Mouse (Mus musculus) hindbrain, postnatal 0 days (tissue): ENCODE results near the gene E130208F15Rik. TPM values are rescaled to one million over a fixed set of nuclear protein-coding genes. Genes with fewer than 3 reads are reported as not detected.

Source experiments
- ATAC-seq: fragments of 200-750 bp; cut with Nextera tagmentation; 2 replicates; pipeline ENCODE4 v1.8.0; 2017; ENCODE audit warnings: mild to moderate bottlenecking, moderate TSS enrichment, moderate library complexity
- DNase-seq: peaks from one replicate; pipeline ENCODE4 v3.0.0-alpha.2; 2015; ENCODE audit warnings: low spot score
- H3K27ac ChIP-seq: fragments of 300-500 bp; sonication (generic); 2 replicates; pipeline ENCODE4 v1.5.1; 2014; ENCODE audit warnings: mild to moderate bottlenecking
- H3K27me3 ChIP-seq: fragments of 300-500 bp; sonication (generic); 2 replicates; pipeline ENCODE4 v1.6.1; 2014; ENCODE audit warnings: low read length, mixed read lengths; ENCODE audit not compliant: insufficient read depth
- H3K36me3 ChIP-seq: fragments of 300-500 bp; sonication (generic); 2 replicates; pipeline ENCODE4 v1.6.1; 2014; ENCODE audit warnings: low read length, mixed read lengths; ENCODE audit not compliant: insufficient read depth
- H3K4me1 ChIP-seq: fragments of 300-500 bp; sonication (generic); 2 replicates; pipeline ENCODE4 v1.6.1; 2014; ENCODE audit warnings: antibody characterized with exemption, low read length, mixed read lengths; ENCODE audit not compliant: insufficient read depth
- H3K4me2 ChIP-seq: fragments of 300-500 bp; sonication (generic); 2 replicates; pipeline ENCODE4 v1.6.1; 2014; ENCODE audit warnings: low read depth, mild to moderate bottlenecking, low read length, moderate library complexity, mixed read lengths
- H3K4me3 ChIP-seq: fragments of 300-500 bp; sonication (generic); 2 replicates; pipeline ENCODE4 v1.5.1; 2014; ENCODE audit warnings: low read length
- H3K9ac ChIP-seq: fragments of 300-500 bp; sonication (generic); replicated peaks from 2 replicates; pipeline ENCODE4 v1.6.1; 2014; ENCODE audit warnings: mild to moderate bottlenecking, low read length, moderate library complexity, mixed read lengths
- H3K9me3 ChIP-seq: fragments of 300-500 bp; sonication (generic); 2 replicates; pipeline ENCODE4 v1.6.1; 2016; ENCODE audit warnings: low read length, mixed read lengths
- CTCF ChIP-seq: IDR thresholded peaks from 2 replicates; pipeline ENCODE4 v1.5.1; 2016; ENCODE audit warnings: antibody characterized with exemption, control low read depth, low read depth
- WGBS: fragments of 180-500 bp; shearing (Covaris S2); extraction: QIAGEN DNeasy Blood & Tissue Kit; methylation state at CpG from one replicate; pipeline ENCODE4 v1.1.7; 2014; 5-methylcytosine and 5-hydroxymethylcytosine counted together
- polyA plus RNA-seq: library from polyadenylated mRNA; unstranded; fragments of >200 nt; fragmentation: Nextera tagmentation; extraction: Ambion mirVana; gene quantifications from 2 replicates; pipeline ENCODE4 v1.2.1, GENCODE M21; 2015
- total RNA-seq: library from RNA; depleted of rRNA; stranded (reverse); fragments of >200 nt; gene quantifications from 2 replicates; pipeline ENCODE4 v1.2.3, GENCODE M21; 2014

E130208F15Rik gene
- total and polyA plus RNA-seq, 2 experiments from 2014 or later: 0.79 to 1.8 TPM

DNA sequence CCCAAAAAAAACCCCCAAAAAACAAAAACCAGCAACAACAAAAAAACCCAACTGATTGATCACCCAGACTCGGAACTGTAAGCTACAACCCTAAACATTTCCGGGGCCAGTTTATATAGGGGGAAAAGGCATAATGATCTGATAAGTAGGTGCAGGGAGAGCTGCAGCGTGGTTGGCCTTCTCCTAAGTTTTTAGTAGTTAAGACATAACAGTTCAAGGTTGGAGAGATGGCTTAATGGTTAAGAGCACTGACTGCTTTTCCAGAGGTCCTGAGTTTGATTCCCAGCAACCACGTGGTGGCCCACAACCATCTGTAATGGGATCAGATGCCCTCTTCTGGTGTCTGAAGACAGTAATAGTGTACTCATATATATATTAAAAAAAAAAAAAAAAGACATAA is 40.0 kb upstream of the E130208F15Rik start:
- Histone ChIP-seq H3K9ac (no peak overlapping the region; the same call in 1 of the 2 replicates), H3K9me3 (no peaks in the 10 kb centered on the region), H3K36me3 (no peaks in the 10 kb centered on the region), H3K4me1 (no peaks in the 10 kb centered on the region), H3K27ac (0 out of 2 replicates have a peak overlapping the region, but pooled peaks have one; percentile 96), H3K4me2 (peak overlapping the region; percentile 95; the same call in 1 of the 2 replicates), H3K27me3 (no peaks in the 10 kb centered on the region), H3K4me3 (peak overlapping the region; percentile 76; the same call in 1 of the 2 replicates)
- ATAC-seq: no peak
- no peak for DNase-seq
- no peak for TF ChIP-seq CTCF
- WGBS: 77% methylated on average over 4 of the region's 4 CpGs

- Histone ChIP-seq H3K9me3 (no peaks in the 10 kb centered on the region), H3K36me3 (no peaks in the 10 kb centered on the region), H3K4me2 (no peak overlapping the region), H3K27me3 (no peaks in the 10 kb centered on the region), H3K27ac (no peak overlapping the region), H3K4me1 (no peaks in the 10 kb centered on the region), H3K9ac (no peak overlapping the region), H3K4me3 (no peak overlapping the region)
- ATAC-seq: no peak
- TF ChIP-seq CTCF: no peak
- DNase-seq: no peak
- 81% methylated on average over 7 of the region's 7 CpGs for WGBS
Observed at GRCm38 (mm10) chr7:30282740-30283139, 38.8 kb upstream of the E130208F15Rik start.

DNA sequence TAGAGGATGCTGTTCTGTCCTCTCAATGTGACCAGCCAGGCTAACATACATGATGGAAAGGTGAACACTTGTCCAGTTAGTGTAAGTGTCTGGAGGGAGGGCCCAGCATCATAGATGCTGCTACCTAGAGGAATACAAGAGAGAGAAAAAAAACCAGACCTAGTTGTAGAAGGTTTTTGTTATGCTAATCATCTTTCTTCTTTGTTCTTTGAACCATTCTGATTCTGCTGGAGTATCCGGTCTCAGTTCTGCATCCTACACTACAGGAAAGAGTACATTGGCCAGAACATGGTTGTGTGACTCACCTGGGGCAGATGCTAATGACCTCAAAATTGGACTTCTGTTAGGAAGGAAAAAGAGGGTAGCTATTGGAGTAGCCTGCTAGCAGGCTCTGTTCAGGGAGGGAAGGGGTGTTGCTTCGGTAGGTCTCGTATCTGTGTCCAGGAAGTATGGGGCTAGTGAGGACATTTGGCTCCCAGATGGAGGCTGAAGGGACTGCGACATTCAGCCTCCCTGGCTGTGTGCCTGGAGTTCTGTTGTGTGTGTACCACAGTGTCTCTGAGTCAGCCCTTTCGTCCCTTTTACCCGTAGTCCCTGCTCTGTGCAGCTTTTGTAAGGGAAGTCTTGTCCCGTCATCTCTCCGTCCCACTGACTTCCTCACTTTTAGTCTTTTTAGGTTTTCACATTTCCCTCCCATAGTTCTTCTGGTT is 34.7 kb upstream of the E130208F15Rik start:
- no peaks in the 10 kb centered on the region for H3K36me3 ChIP-seq
- no peak for ATAC-seq
- H3K4me2 ChIP-seq: no peak overlapping the region
- H3K27ac ChIP-seq: no peak overlapping the region
- no peak for DNase-seq
- H3K9ac ChIP-seq: no peak overlapping the region
- TF ChIP-seq CTCF: no peak
- peaks cover 7% of the 10 kb centered on the region for H3K4me1 ChIP-seq
- no peaks in the 10 kb centered on the region for H3K9me3 ChIP-seq
- no peaks in the 10 kb centered on the region for H3K27me3 ChIP-seq
- 35% methylated on average over 8 of the region's 8 CpGs for WGBS
- no peak overlapping the region for H3K4me3 ChIP-seq

DNA sequence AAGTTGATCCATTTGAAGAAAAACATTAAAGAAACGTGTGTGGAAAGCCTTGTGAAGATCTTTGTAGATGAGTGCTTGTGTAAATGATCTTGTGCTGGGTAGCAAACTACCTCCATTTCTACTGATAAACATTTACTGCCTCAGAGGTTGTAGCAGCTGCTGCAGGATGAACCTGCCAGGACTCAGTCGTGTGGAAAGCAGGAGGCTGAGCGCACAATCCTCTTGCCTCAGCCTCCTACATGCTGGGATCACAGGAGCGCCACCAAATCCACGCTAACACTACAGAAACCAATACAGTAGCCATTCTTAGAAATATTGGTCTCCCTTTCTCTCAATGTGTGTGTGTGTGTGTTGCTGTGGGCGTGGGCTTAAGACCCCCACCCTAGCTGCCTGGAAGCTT is 33.5 kb upstream of the E130208F15Rik start:
- ATAC-seq: no peak
- no peak overlapping the region for H3K4me2 ChIP-seq
- WGBS: 53% methylated on average over 6 of the region's 6 CpGs

DNA sequence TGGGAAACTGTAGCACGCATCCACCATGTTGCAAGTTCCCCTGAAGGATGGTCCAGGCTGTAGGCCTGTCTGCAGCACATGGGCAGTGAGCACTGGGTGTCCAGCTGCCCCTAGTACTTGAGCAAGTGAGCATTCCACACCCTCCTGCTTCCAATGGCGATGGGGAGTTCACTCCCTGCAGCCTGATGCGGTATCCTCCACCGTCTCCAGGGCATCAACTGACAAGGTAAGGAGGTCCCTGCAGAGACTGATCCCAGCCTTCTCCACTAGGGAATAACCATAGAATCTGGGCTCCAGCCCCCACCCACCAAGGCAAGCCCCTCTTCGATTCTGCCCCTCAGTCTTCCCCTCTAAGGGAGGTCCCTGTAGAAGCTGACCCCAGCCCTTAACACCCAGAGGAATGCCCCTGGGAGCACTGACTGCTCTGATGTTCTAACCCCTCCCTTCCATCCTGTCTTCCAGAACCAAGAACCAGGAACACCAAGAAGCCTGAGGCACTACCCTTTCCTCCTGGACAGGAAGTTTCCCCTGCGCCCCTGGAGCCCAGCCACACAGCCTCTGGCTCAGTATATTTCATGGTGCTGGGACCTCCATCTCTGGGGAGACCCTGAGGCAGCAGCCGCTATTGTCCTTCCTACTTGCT is 32.3 kb upstream of the E130208F15Rik start:
- WGBS: 76% methylated on average over 7 of the region's 7 CpGs
- Histone ChIP-seq H3K27me3 (no peaks in the 10 kb centered on the region), H3K9me3 (no peaks in the 10 kb centered on the region), H3K27ac (0 out of 2 replicates have a peak overlapping the region, but pooled peaks have one; percentile 20), H3K4me3 (no peak overlapping the region), H3K9ac (no peak overlapping the region), H3K36me3 (no peaks in the 10 kb centered on the region), H3K4me2 (no peak overlapping the region), H3K4me1 (peaks cover 11% of the 10 kb centered on the region)
- no peak for ATAC-seq
- TF ChIP-seq CTCF: no peak
- DNase-seq: no peak

More for the DNA sequence above, 33.5 kb upstream of the E130208F15Rik start:
- Histone ChIP-seq H3K27me3 (no peaks in the 10 kb centered on the region), H3K9ac (no peak overlapping the region), H3K4me3 (no peak overlapping the region), H3K9me3 (no peaks in the 10 kb centered on the region), H3K27ac (no peak overlapping the region), H3K4me1 (peaks cover 7% of the 10 kb centered on the region), H3K36me3 (no peaks in the 10 kb centered on the region)
- DNase-seq: no peak
- no peak for TF ChIP-seq CTCF

GRCm38 (mm10) chr7:30289714-30290399 is 31.7 kb upstream of the E130208F15Rik start:
- no peaks in the 10 kb centered on the region for H3K9me3 ChIP-seq
- H3K9ac ChIP-seq: no peak overlapping the region
- no peak overlapping the region for H3K4me3 ChIP-seq
- 0 out of 2 replicates have a peak overlapping the region, but pooled peaks have one; percentile 20 for H3K27ac ChIP-seq
- peaks cover 12% of the 10 kb centered on the region for H3K4me1 ChIP-seq
- 0 out of 2 replicates have a peak, but pooled peaks cover 3% of the 10 kb centered on the region for H3K36me3 ChIP-seq
- no peaks in the 10 kb centered on the region for H3K27me3 ChIP-seq
- TF ChIP-seq CTCF: peak; percentile 29
- 49% methylated on average over 10 of the region's 10 CpGs for WGBS
- DNase-seq (peak; percentile 51), ATAC-seq (peak; percentile 54; the same call in 1 of the 2 replicates)
- no peak overlapping the region for H3K4me2 ChIP-seq
